Mouse (Mus musculus) adrenal gland, adult 18-20 months (tissue): ENCODE data around the gene Eno2. TPM values are rescaled to one million over a fixed set of nuclear protein-coding genes. Genes with fewer than 3 reads are reported as not detected.

Experiments used
- DNase-seq, 2 experiments: peaks; one replicate each; pipeline ENCODE4 v3.0.0; 2021 to 2022; ENCODE audit warnings: low spot score in 2 of 2
- total RNA-seq, 2 experiments: library from RNA; stranded (reverse); gene quantifications; 1 replicate in 1 of 2; 2 replicates in 1 of 2; pipeline ENCODE4 v1.2.3; 2021

Eno2 gene
- total RNA-seq, 2 experiments from 2014 or later, result 19.8 to 37.7 TPM

- DNase-seq, result no peak
Observed at GRCm38 (mm10) chr6:124767920-124768703, 1.4 kb downstream of the Eno2 start.

GRCm38 (mm10) chr6:124767536-124767919 lies 1.9 kb downstream of the Eno2 start:
- DNase-seq, result no peak

- no peak for DNase-seq
Observed at GRCm38 (mm10) chr6:124765951-124766350, 3.5 kb downstream of the Eno2 start.

GRCm38 (mm10) chr6:124759259-124759658 lies 10.2 kb downstream of the Eno2 start:
- peak; percentile 80 to 85 for DNase-seq

GRCm38 (mm10) chr6:124758849-124759232 lies 10.6 kb downstream of the Eno2 start:
- no peak for DNase-seq

GRCm38 (mm10) chr6:124757909-124758848 lies 11.3 kb downstream of the Eno2 start:
- DNase-seq, result peak; percentile 15 to 41

GRCm38 (mm10) chr6:124757351-124757880 lies 12.1 kb downstream of the Eno2 start:
- DNase-seq, result no peak

GRCm38 (mm10) chr6:124756652-124757350 lies 12.7 kb downstream of the Eno2 start:
- DNase-seq, result peak; percentile 80 to 85

- peak; percentile 72 to 73 for DNase-seq
Observed at GRCm38 (mm10) chr6:124755831-124756595, 13.5 kb downstream of the Eno2 start, which contains the start of the genes Gm45234 and Atn1. Gene Gm45234, minus strand, starts transcription at chr6:124756021. Gene Atn1, minus strand, starts transcription at chr6:124756524.

GRCm38 (mm10) chr6:124755306-124755705 lies 14.2 kb downstream of the Eno2 start:
- DNase-seq, result no peak

GRCm38 (mm10) chr6:124753861-124754260 lies 15.6 kb downstream of the Eno2 start:
- DNase-seq, result no peak

- DNase-seq, result no peak
Observed at GRCm38 (mm10) chr6:124750405-124750804, 19.1 kb downstream of the Eno2 start.

- DNase-seq, result no peak
Observed at GRCm38 (mm10) chr6:124746654-124747632, 22.5 kb downstream of the Eno2 start.

- no peak for DNase-seq
Observed at GRCm38 (mm10) chr6:124746296-124746605, 23.2 kb downstream of the Eno2 start.

- peak; percentile 93 to 95 for DNase-seq
Observed at GRCm38 (mm10) chr6:124745490-124746295, 23.8 kb downstream of the Eno2 start.

GRCm38 (mm10) chr6:124744755-124745321 lies 24.6 kb downstream of the Eno2 start:
- no peak for DNase-seq

GRCm38 (mm10) chr6:124743647-124744046 lies 25.8 kb downstream of the Eno2 start:
- DNase-seq, result no peak
